Mouse (Mus musculus): ENCODE measurements at regions not wholly inside any gene's neighbourhood (a gene's known extent, or its start where the extent isn't known, plus 50 kb on each side); places are given as distances from the start of the nearest gene placed in this dataset.
A peak's percentile ranks its signal among the peaks of the same experiment; 100 is the strongest.

- no peaks in the 10 kb centered on the region for H3K4me1 ChIP-seq (ENCODE audit: insufficient read depth, low read length)
- no peaks in the 10 kb centered on the region for H3K36me3 ChIP-seq (ENCODE audit: insufficient read depth, low read length)
- H3K27ac ChIP-seq (ENCODE audit: low read length): no peak overlapping the region
- no peak overlapping the region for H3K4me3 ChIP-seq (ENCODE audit: low read length)
- H3K27me3 ChIP-seq (ENCODE audit: insufficient read depth, low read length): no peaks in the 10 kb centered on the region
- no peak for ATAC-seq (ENCODE audit: low FRiP score, low TSS enrichment)
- H3K4me2 ChIP-seq (replicated peaks; ENCODE audit: low read depth, low read length): no peak overlapping the region
- H3K9ac ChIP-seq (replicated peaks; ENCODE audit: low read length): no peak overlapping the region
- H3K9me3 ChIP-seq (ENCODE audit: low read length): no peaks in the 10 kb centered on the region
- 49% methylated on average over 5 of the region's 5 CpGs for WGBS
These were observed 157.6 kb upstream of the Chd6 start for GRCm38 (mm10) chr2:161266476-161266875.

- H3K27me3 ChIP-seq (ENCODE audit: insufficient read depth, low read length): no peaks in the 10 kb centered on the region
- no peak overlapping the region for H3K4me3 ChIP-seq (ENCODE audit: low read length)
- no peak overlapping the region for H3K9ac ChIP-seq (replicated peaks; ENCODE audit: low read length)
- no peak overlapping the region for H3K27ac ChIP-seq (ENCODE audit: low read length)
- H3K4me2 ChIP-seq (replicated peaks; ENCODE audit: low read depth, low read length): no peak overlapping the region
- WGBS: 60% methylated on average over 8 of the region's 8 CpGs
- H3K36me3 ChIP-seq (ENCODE audit: insufficient read depth, low read length): no peaks in the 10 kb centered on the region
- no peaks in the 10 kb centered on the region for H3K9me3 ChIP-seq (ENCODE audit: low read length)
- no peaks in the 10 kb centered on the region for H3K4me1 ChIP-seq (ENCODE audit: insufficient read depth, low read length)
- no peak for ATAC-seq (ENCODE audit: low FRiP score, low TSS enrichment)
These were observed 156.3 kb upstream of the Chd6 start for GRCm38 (mm10) chr2:161265211-161265610.

GRCm38 (mm10) chr2:161252761-161253160, 143.9 kb upstream of the Chd6 start:
- Histone ChIP-seq H3K27ac (ENCODE audit: low read length) (no peak overlapping the region), H3K4me3 (ENCODE audit: low read length) (no peak overlapping the region), H3K4me1 (ENCODE audit: insufficient read depth, low read length) (no peaks in the 10 kb centered on the region), H3K4me2 (replicated peaks; ENCODE audit: low read depth, low read length) (no peak overlapping the region), H3K9me3 (ENCODE audit: low read length) (no peaks in the 10 kb centered on the region), H3K9ac (replicated peaks; ENCODE audit: low read length) (no peak overlapping the region), H3K27me3 (ENCODE audit: insufficient read depth, low read length) (no peaks in the 10 kb centered on the region), H3K36me3 (ENCODE audit: insufficient read depth, low read length) (no peaks in the 10 kb centered on the region)
- WGBS: 82% methylated on average over 2 of the region's 2 CpGs
- no peak for ATAC-seq (ENCODE audit: low FRiP score, low TSS enrichment)

- Histone ChIP-seq H3K27me3 (ENCODE audit: insufficient read depth, low read length) (no peaks in the 10 kb centered on the region), H3K36me3 (ENCODE audit: insufficient read depth, low read length) (no peaks in the 10 kb centered on the region), H3K4me2 (replicated peaks; ENCODE audit: low read depth, low read length) (no peak overlapping the region), H3K4me3 (ENCODE audit: low read length) (no peak overlapping the region), H3K9me3 (ENCODE audit: low read length) (no peaks in the 10 kb centered on the region), H3K4me1 (ENCODE audit: insufficient read depth, low read length) (no peaks in the 10 kb centered on the region), H3K9ac (replicated peaks; ENCODE audit: low read length) (no peak overlapping the region), H3K27ac (ENCODE audit: low read length) (no peak overlapping the region)
- WGBS: 68% methylated on average over 6 of the region's 6 CpGs
- ATAC-seq (ENCODE audit: low FRiP score, low TSS enrichment): no peak
These were observed 132.8 kb upstream of the Chd6 start for GRCm38 (mm10) chr2:161241665-161242064.

GRCm38 (mm10) chr2:161237280-161237819, 128.5 kb upstream of the Chd6 start:
- Histone ChIP-seq H3K4me2 (replicated peaks; ENCODE audit: low read depth, low read length) (no peak overlapping the region), H3K36me3 (ENCODE audit: insufficient read depth, low read length) (no peaks in the 10 kb centered on the region), H3K27me3 (ENCODE audit: insufficient read depth, low read length) (no peaks in the 10 kb centered on the region), H3K27ac (ENCODE audit: low read length) (no peak overlapping the region), H3K9me3 (ENCODE audit: low read length) (no peaks in the 10 kb centered on the region), H3K4me3 (ENCODE audit: low read length) (no peak overlapping the region), H3K9ac (replicated peaks; ENCODE audit: low read length) (no peak overlapping the region), H3K4me1 (ENCODE audit: insufficient read depth, low read length) (no peaks in the 10 kb centered on the region)
- no peak for ATAC-seq (ENCODE audit: low FRiP score, low TSS enrichment)
- 57% methylated on average over 9 of the region's 9 CpGs for WGBS

- Histone ChIP-seq H3K4me1 (ENCODE audit: insufficient read depth, low read length) (no peaks in the 10 kb centered on the region), H3K9me3 (ENCODE audit: low read length) (no peaks in the 10 kb centered on the region), H3K9ac (replicated peaks; ENCODE audit: low read length) (no peak overlapping the region), H3K27me3 (ENCODE audit: insufficient read depth, low read length) (no peaks in the 10 kb centered on the region), H3K4me3 (ENCODE audit: low read length) (no peak overlapping the region), H3K27ac (ENCODE audit: low read length) (no peak overlapping the region), H3K36me3 (ENCODE audit: insufficient read depth, low read length) (no peaks in the 10 kb centered on the region), H3K4me2 (replicated peaks; ENCODE audit: low read depth, low read length) (no peak overlapping the region)
- ATAC-seq (ENCODE audit: low FRiP score, low TSS enrichment): no peak
- 82% methylated on average over 9 of the region's 9 CpGs for WGBS
These were observed 124.4 kb upstream of the Chd6 start for GRCm38 (mm10) chr2:161233155-161233741.

- no peak overlapping the region for H3K9ac ChIP-seq (replicated peaks; ENCODE audit: low read length)
These were observed 122.5 kb upstream of the Chd6 start for GRCm38 (mm10) chr2:161231405-161231804.

GRCm38 (mm10) chr2:161215736-161216135, 106.9 kb upstream of the Chd6 start:
- ATAC-seq (ENCODE audit: low FRiP score, low TSS enrichment): no peak
- no peaks in the 10 kb centered on the region for H3K36me3 ChIP-seq (ENCODE audit: insufficient read depth, low read length)
- no peaks in the 10 kb centered on the region for H3K4me1 ChIP-seq (ENCODE audit: insufficient read depth, low read length)
- no peak overlapping the region for H3K9ac ChIP-seq (replicated peaks; ENCODE audit: low read length)
- no peaks in the 10 kb centered on the region for H3K9me3 ChIP-seq (ENCODE audit: low read length)
- H3K27me3 ChIP-seq (ENCODE audit: insufficient read depth, low read length): no peaks in the 10 kb centered on the region
- H3K4me3 ChIP-seq (ENCODE audit: low read length): no peak overlapping the region
- no peak overlapping the region for H3K4me2 ChIP-seq (replicated peaks; ENCODE audit: low read depth, low read length)
- no peak overlapping the region for H3K27ac ChIP-seq (ENCODE audit: low read length)
- 79% methylated on average over 8 of the region's 8 CpGs for WGBS

More at GRCm38 (mm10) chr2:161231405-161231804, 122.5 kb upstream of the Chd6 start:
- Histone ChIP-seq H3K27me3 (ENCODE audit: insufficient read depth, low read length) (no peaks in the 10 kb centered on the region), H3K36me3 (ENCODE audit: insufficient read depth, low read length) (no peaks in the 10 kb centered on the region), H3K9me3 (ENCODE audit: low read length) (no peaks in the 10 kb centered on the region), H3K4me3 (ENCODE audit: low read length) (no peak overlapping the region), H3K27ac (ENCODE audit: low read length) (no peak overlapping the region), H3K4me1 (ENCODE audit: insufficient read depth, low read length) (no peaks in the 10 kb centered on the region), H3K4me2 (replicated peaks; ENCODE audit: low read depth, low read length) (no peak overlapping the region)
- no peak for ATAC-seq (ENCODE audit: low FRiP score, low TSS enrichment)
- 49% methylated on average over 4 of the region's 4 CpGs for WGBS

- no peak overlapping the region for H3K9ac ChIP-seq (replicated peaks; ENCODE audit: low read length)
- H3K27ac ChIP-seq (ENCODE audit: low read length): no peak overlapping the region
- ATAC-seq (ENCODE audit: low FRiP score, low TSS enrichment): peak; percentile 82; the same call in 1 of the 2 replicates
- 0 out of 2 replicates have a peak overlapping the region, but pooled peaks have one; percentile 32 for H3K4me2 ChIP-seq (replicated peaks; ENCODE audit: low read depth, low read length)
- WGBS: 23% methylated on average over 15 of the region's 15 CpGs
- H3K4me1 ChIP-seq (ENCODE audit: insufficient read depth, low read length): no peaks in the 10 kb centered on the region
- H3K36me3 ChIP-seq (ENCODE audit: insufficient read depth, low read length): no peaks in the 10 kb centered on the region
- no peaks in the 10 kb centered on the region for H3K9me3 ChIP-seq (ENCODE audit: low read length)
- no peaks in the 10 kb centered on the region for H3K27me3 ChIP-seq (ENCODE audit: insufficient read depth, low read length)
- H3K4me3 ChIP-seq (ENCODE audit: low read length): no peak overlapping the region
These were observed 106.0 kb upstream of the Chd6 start for GRCm38 (mm10) chr2:161214681-161215458.

GRCm38 (mm10) chr2:161212322-161212882, 103.5 kb upstream of the Chd6 start:
- H3K27ac ChIP-seq (ENCODE audit: low read length): no peak overlapping the region
- 75% methylated on average over 13 of the region's 13 CpGs for WGBS
- no peak overlapping the region for H3K4me3 ChIP-seq (ENCODE audit: low read length)
- no peak overlapping the region for H3K9ac ChIP-seq (replicated peaks; ENCODE audit: low read length)
- no peak for ATAC-seq (ENCODE audit: low FRiP score, low TSS enrichment)
- H3K27me3 ChIP-seq (ENCODE audit: insufficient read depth, low read length): no peaks in the 10 kb centered on the region
- H3K4me1 ChIP-seq (ENCODE audit: insufficient read depth, low read length): no peaks in the 10 kb centered on the region
- no peaks in the 10 kb centered on the region for H3K9me3 ChIP-seq (ENCODE audit: low read length)
- H3K4me2 ChIP-seq (replicated peaks; ENCODE audit: low read depth, low read length): no peak overlapping the region
- H3K36me3 ChIP-seq (ENCODE audit: insufficient read depth, low read length): no peaks in the 10 kb centered on the region
